Mouse (Mus musculus): ENCODE data around the gene Selenow. TPM values are rescaled to one million over a fixed set of nuclear protein-coding genes. Genes with fewer than 3 reads are reported as not detected.

The Selenow gene
- total RNA-seq (2014; fragmentation: Nextera tagmentation) (96.6 and 124 TPM in 2 replicates), total RNA-seq (2017) (28.8 and 30.2 TPM in 2 replicates)

DNA sequence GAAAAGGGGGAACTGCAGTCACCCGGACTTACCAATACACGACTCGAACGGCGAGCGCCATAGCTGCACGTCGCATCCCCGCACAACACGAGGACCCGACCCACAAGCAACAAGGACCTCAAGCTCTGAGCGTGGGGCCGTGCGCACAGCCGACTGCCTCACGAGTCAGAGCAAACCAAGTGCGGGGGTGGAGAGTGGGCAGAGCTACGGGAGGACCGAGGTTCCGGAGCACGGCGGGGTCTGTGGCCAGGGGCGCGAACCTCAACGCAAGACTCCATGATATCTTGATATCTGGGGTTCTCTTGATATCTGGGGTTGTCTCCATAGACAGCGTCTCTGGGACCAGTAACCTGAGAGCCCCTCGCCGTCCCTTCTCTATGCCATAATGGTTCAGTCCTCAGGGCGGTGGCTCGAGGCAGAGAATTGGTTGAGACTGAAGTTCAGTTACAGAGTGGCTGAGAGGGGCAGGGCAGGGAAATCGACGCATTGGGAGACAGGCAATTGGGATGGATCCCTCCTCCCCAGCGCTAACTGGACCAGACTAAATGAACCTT lies at the start of gene Selenow:
Selenow (minus strand) TSS at position 183 of the 554 bp plus-strand sequence.
- ATAC-seq (replicated peaks; ENCODE audit: poor library complexity, severe bottlenecking): peak; percentile 94

- peak; percentile 29; the same call in 1 of the 2 replicates for ATAC-seq (replicated peaks; ENCODE audit: poor library complexity, severe bottlenecking)
These were observed 47.5 kb upstream of the Selenow start for GRCm38 (mm10) chr7:15969674-15970073.

- no peak for ATAC-seq (replicated peaks; ENCODE audit: poor library complexity, severe bottlenecking)
These were observed 46.1 kb upstream of the Selenow start for GRCm38 (mm10) chr7:15968322-15968721.

- ATAC-seq (replicated peaks; ENCODE audit: poor library complexity, severe bottlenecking): peak; percentile 84
These were observed 45.1 kb upstream of the Selenow start, which contains the start of gene Ehd2 for GRCm38 (mm10) chr7:15967312-15967711. Gene Ehd2, minus strand, starts transcription at chr7:15967567.

DNA sequence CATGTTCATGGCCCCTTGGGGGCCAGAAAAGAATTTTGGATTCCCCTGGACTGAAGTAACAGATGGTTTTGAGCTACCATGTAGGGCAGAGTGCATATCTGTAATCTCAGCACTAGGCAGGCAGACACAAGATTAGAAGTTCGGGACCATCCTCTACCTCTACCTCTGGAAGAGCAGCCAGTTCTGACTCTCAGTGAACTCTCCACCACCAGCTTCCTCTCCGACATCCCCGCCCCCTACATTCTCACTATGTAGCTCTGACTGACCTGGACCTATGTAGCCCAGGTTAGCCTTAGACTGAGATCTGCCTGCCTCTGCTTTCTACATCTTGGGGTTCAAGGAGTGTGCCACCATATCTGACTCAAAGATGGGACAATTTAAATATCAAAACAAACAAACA lies 44.3 kb upstream of the Selenow start:
- no peak for ATAC-seq (replicated peaks; ENCODE audit: poor library complexity, severe bottlenecking)

DNA sequence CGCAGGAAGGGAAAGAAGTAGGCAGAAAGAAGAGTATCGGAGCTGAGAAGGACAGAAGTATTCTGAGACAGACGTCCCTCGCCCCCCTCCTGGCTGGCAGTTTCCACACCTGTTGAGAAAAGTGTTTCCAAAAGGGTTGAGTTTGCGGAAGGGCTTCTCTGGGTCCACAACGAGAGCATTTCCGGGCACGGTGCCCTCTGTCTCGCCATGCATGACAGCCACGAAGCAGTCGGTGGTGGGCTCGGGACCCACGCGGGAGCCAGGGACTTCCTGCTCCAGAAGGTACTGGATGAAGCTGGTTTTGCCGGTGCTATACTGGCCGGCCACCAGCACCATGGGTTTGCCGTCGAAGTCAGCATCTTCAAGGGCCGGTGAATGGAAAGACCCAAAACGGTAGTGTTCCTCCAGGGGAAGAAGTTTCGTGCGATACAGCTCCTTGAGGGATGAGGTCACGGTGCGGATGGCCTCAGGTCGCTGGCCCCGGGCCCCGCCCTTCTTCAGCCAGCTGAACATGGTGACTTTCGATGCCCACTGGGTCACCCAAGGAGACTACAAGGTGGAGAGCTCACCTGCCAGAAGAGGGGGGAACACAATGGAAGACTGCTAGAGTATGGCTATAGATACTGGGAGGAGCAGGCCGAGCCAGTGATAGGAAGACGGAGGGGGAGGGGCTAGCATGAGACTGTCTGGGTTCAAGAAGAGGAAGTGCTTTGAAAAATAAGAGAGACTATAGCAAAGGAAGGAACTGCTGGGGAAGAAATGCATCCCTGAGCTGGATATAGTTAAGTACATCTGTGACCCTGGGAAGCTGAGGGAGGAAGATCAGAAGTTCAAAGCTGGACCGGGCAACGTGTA lies 41.8 kb upstream of the Selenow start:
- ATAC-seq (replicated peaks; ENCODE audit: poor library complexity, severe bottlenecking): peak; percentile 36; the same call in 1 of the 2 replicates

DNA sequence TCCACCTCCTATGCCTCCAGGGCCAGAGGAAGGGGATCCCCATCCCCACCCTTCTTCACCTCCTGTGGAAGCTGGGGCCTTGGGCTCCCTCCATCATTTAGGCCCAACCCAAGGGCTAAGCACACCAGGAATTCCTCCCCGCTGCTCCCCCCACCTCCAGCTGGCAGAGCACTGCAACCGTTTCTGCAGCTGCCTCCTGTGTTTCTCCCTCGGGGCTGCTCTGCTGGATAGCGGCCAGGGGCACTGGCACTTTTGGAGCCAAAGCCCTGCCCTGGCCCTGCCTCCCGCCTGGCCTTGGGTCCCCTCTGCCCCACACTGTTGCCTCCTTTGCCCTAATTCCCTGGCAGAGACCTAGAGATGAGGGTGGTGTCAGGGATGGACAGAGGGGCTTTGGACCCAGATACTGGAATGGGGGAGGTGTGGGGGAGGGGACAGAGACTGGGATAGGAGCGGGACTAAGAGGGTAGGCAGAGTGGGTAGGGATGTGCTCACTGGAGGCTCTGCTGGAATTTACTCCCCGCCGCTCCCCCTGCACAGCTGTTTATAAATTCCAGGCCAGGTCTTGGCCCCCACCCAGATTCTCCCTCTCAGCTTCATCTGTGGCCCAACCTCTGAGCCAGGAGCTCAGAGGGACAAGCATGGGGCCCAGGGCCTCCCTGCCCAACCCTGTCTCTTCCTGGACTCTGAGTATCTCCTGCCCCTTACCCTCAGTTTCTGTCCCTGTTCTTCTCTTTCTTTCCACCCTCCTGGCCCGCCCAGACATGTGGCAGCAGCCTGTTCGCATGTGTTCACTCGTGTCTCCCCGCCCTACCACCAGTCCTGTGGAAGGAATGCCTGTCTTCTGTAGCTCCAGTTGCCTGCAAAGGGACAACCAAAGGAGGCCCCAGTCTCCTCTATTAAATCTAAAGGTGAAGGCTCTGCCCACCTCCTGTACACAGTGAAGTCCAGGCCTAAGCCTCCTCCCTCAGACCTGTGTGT lies 40.4 kb upstream of the Selenow start:
- no peak for ATAC-seq (replicated peaks; ENCODE audit: poor library complexity, severe bottlenecking)

GRCm38 (mm10) chr7:15961798-15962197 lies 39.6 kb upstream of the Selenow start:
- ATAC-seq (replicated peaks; ENCODE audit: poor library complexity, severe bottlenecking): no peak

DNA sequence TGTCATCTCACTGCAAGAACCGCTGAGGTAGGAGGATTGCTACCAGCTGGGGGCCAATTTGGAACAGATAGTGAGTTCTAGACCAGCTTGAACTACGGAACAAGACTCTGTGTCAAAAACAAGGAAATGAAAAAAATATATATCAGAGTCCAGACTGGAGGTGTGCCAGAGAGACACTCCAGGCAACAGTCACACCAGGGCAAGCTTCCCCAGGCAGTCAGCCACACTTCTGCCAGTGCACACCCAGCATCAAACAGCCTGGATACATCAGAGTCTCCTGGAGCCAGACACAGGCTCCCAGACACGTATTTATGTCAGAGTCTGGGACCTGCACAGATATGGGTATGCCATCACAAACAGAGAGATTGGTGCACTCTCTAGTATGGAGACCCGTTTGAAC lies 39.0 kb upstream of the Selenow start:
- ATAC-seq (replicated peaks; ENCODE audit: poor library complexity, severe bottlenecking): no peak

- ATAC-seq (replicated peaks; ENCODE audit: poor library complexity, severe bottlenecking): no peak
These were observed 38.5 kb upstream of the Selenow start for GRCm38 (mm10) chr7:15960691-15961090.

GRCm38 (mm10) chr7:15956143-15956542 lies 33.9 kb upstream of the Selenow start:
- ATAC-seq (replicated peaks; ENCODE audit: poor library complexity, severe bottlenecking): no peak

GRCm38 (mm10) chr7:15955509-15955908 lies 33.3 kb upstream of the Selenow start:
- peak; percentile 28 for ATAC-seq (replicated peaks; ENCODE audit: poor library complexity, severe bottlenecking)

GRCm38 (mm10) chr7:15954978-15955443 lies 32.8 kb upstream of the Selenow start:
- peak; percentile 78 for ATAC-seq (replicated peaks; ENCODE audit: poor library complexity, severe bottlenecking)

GRCm38 (mm10) chr7:15954436-15954835 lies 32.2 kb upstream of the Selenow start:
- peak; percentile 10; the same call in 1 of the 2 replicates for ATAC-seq (replicated peaks; ENCODE audit: poor library complexity, severe bottlenecking)

GRCm38 (mm10) chr7:15953307-15954074 lies 31.3 kb upstream of the Selenow start:
- no peak for ATAC-seq (replicated peaks; ENCODE audit: poor library complexity, severe bottlenecking)

DNA sequence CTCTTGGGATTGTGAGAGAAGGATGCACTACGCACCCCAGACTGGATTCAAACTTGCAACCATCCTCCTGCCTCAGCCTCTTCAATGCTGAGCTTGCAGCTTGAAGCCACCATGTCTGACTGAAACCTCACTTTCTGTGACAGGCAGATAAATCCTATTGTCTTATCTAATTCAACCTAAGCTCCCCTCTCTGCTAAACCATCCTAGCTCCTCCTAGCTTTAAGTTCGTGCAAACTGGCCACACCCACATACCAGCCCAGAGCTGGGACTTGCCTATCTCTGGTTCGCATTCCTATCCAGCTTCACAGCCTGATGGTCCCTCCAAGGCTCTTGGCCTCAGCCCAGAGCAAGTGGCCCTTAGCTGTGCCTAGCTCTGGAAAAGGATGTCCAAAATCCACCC lies 30.2 kb upstream of the Selenow start:
- ATAC-seq (replicated peaks; ENCODE audit: poor library complexity, severe bottlenecking): no peak

DNA sequence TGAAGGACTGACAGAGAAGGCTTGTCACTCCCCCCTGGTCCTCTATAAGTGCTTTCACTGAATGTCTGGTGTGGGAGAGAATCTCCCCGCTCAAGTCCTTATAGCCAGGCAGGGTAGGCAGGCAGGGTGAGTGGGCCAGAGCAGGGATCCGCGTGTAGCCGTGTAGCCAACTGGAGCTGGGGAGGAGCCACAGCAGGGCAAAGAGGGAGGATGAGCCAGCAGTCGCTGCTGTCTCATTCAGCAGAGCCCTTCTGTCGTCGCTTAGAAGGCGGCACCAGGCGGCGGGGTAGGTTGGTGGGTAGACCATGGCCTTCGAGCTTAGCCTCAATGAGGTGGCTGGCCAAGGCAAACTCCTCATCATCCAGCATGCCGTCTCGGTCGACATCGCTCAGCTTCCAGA lies 27.8 kb upstream of the Selenow start:
- no peak for ATAC-seq (replicated peaks; ENCODE audit: poor library complexity, severe bottlenecking)

GRCm38 (mm10) chr7:15949216-15949790 lies 27.1 kb upstream of the Selenow start:
- ATAC-seq (replicated peaks; ENCODE audit: poor library complexity, severe bottlenecking): peak; percentile 45

- peak; percentile 60 for ATAC-seq (replicated peaks; ENCODE audit: poor library complexity, severe bottlenecking)
These were observed 26.3 kb upstream of the Selenow start for GRCm38 (mm10) chr7:15948381-15948941.

Data from granulocyte monocyte progenitor cell, adult 5-6 weeks (primary cell).